ENCODE assay signal across 10 mouse cellular contexts in the genomic region with DNA sequence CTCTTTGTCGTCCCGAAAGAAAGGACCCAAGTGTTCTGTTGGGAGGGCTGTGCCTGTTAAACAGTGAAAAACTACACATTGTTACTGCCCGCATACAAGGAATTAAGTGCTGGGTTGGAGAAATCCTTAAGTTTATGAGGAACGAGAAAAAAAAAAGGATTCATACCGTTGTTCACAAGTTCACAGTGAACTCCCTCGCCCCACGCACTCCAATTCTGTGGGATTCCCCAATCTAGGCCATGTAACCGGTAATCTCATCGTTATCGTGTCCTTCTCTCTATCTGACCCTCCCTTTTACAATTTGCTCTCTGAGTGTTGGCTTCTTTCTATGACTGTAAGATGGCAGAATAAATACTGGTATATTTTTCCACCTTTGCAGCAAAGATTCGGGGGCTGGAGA. TPM values are rescaled to one million over a fixed set of nuclear protein-coding genes. Genes with fewer than 3 reads are reported as not detected.
DNase-seq lines count a peak whose midpoint lies in the region; ATAC-seq and TF ChIP-seq lines count a peak whose summit lies in the region.
"Had no signal": no experiment of that assay in that cellular context is flagged by ENCODE, and none has a peak within 500 bp of the region (broad histone marks: within the 10 kb centered on the region; RNA-seq: fewer than 3 reads in every experiment).

No protein-coding gene starts in this region.

- DNase-seq in heart, embryonic 10.5 days (ENCODE audit: low spot score): no peak
- DNase-seq in heart, adult 8-10 months (ENCODE audit: low spot score): no peak
- DNase-seq in spleen, adult 2 months (ENCODE audit: low read depth in 1 of 2, low spot score in 2 of 2): no peak
- DNase-seq in spleen, adult 18-20 months: no peak
- no peak for DNase-seq in liver, embryonic 11.5 days (ENCODE audit: low spot score)
- peak; percentile 54 for DNase-seq in testis, postnatal 14 days (ENCODE audit: low spot score)
- no peak for DNase-seq in urinary bladder, postnatal 10 days (ENCODE audit: low spot score)
- no peak for DNase-seq in frontal cortex, postnatal 25 days (ENCODE audit: low spot score in 2 of 2)

- H3K4me3 ChIP-seq in heart, embryonic 10.5 days: peak overlapping the region; percentile 78
- H3K4me3 ChIP-seq in spleen, adult 2 months (ENCODE audit: extremely low read depth, insufficient read depth, insufficient read length): 0 out of 2 replicates have a peak overlapping the region, but pooled peaks have one; percentile 62
- H3K4me3 ChIP-seq in liver, embryonic 11.5 days (ENCODE audit: low read depth, low read length): no peak overlapping the region

- TF ChIP-seq CTCF in spleen, adult 2 months (IDR thresholded peaks at IDR 0.05; ENCODE audit: extremely low read depth, insufficient read depth, insufficient read length, insufficient replicate concordance): no peak

- 2% methylated on average over 11 of the region's 11 CpGs for WGBS in heart, embryonic 10.5 days
- WGBS in spleen, adult 2 months: 15% methylated on average over 11 of the region's 11 CpGs
- 3% methylated on average over 11 of the region's 11 CpGs for WGBS in liver, embryonic 11.5 days

- H3K36me3 ChIP-seq in heart, embryonic 10.5 days: no peaks in the 10 kb centered on the region
- H3K36me3 ChIP-seq in spleen, adult 2 months (ENCODE audit: control insufficient read depth, insufficient read depth, low read length): no peaks in the 10 kb centered on the region
- no peaks in the 10 kb centered on the region for H3K36me3 ChIP-seq in liver, embryonic 11.5 days (ENCODE audit: control insufficient read depth, insufficient read depth, low read length)

- H3K9me3 ChIP-seq in heart, embryonic 10.5 days: no peaks in the 10 kb centered on the region
- no peaks in the 10 kb centered on the region for H3K9me3 ChIP-seq in liver, embryonic 11.5 days (ENCODE audit: control insufficient read depth, low read length)

- TF ChIP-seq POLR2A in spleen, adult 2 months (IDR thresholded peaks at IDR 0.05; ENCODE audit: low read depth, low read length): no peak

- peak overlapping the region; percentile 100 for H3K4me2 ChIP-seq in liver, embryonic 11.5 days

- H3K4me1 ChIP-seq in heart, embryonic 10.5 days: peaks cover 10% of the 10 kb centered on the region
- peaks cover 3% of the 10 kb centered on the region; the same call in 1 of the 2 replicates for H3K4me1 ChIP-seq in spleen, adult 2 months (ENCODE audit: control insufficient read depth, insufficient read depth, insufficient read length)
- peaks cover 4% of the 10 kb centered on the region; the same call in 1 of the 2 replicates for H3K4me1 ChIP-seq in liver, embryonic 11.5 days (replicated peaks; ENCODE audit: control insufficient read depth, insufficient read depth, low read length)

- ATAC-seq in liver, embryonic 11.5 days (replicated peaks; ENCODE audit: low FRiP score): no peak

- no peak overlapping the region for H3K9ac ChIP-seq in liver, embryonic 11.5 days (ENCODE audit: low read depth, low read length)

- H3K27ac ChIP-seq in heart, embryonic 10.5 days: no peak overlapping the region
- H3K27ac ChIP-seq in spleen, adult 2 months (ENCODE audit: insufficient read depth, low read length): no peak overlapping the region
- no peak overlapping the region for H3K27ac ChIP-seq in liver, embryonic 11.5 days (ENCODE audit: low read depth, low read length)

- H3K27me3 ChIP-seq in heart, embryonic 10.5 days (ENCODE audit: insufficient read depth, poor library complexity, severe bottlenecking): peaks cover 79% of the 10 kb centered on the region
- peaks cover 13% of the 10 kb centered on the region for H3K27me3 ChIP-seq in spleen, adult 2 months (ENCODE audit: control insufficient read depth, insufficient read depth, low read length)
- peaks cover 76% of the 10 kb centered on the region for H3K27me3 ChIP-seq in liver, embryonic 11.5 days (replicated peaks; ENCODE audit: control insufficient read depth, insufficient read depth, low read length)

RNA-seq across cellular contexts. Expression of a gene that starts 0.8 kb away (rescaled TPM):
- polyA plus RNA-seq in heart, embryonic 10.5 days (2016; fragmentation: Nextera tagmentation; extraction: Ambion mirVana): 1.5 and 1.9 TPM in 2 replicates
- 1 to 10 TPM in 1 of 4 experiments, under 1 TPM in 3; 0.50 to 1.9 (median 0.71) TPM for total RNA-seq in heart, adult 8-10 months (2022)
- 1.9 and 2.4 TPM in 2 replicates for polyA plus RNA-seq in spleen, adult 2 months (2012; rRNA removed)
- polyA plus RNA-seq in liver, embryonic 11.5 days (2014; fragmentation: Nextera tagmentation; extraction: Ambion mirVana): 0.30 and 0.71 TPM in 2 replicates
- total RNA-seq: hematopoietic stem cell, adult 5-6 weeks had no signal
- polyA plus RNA-seq: C2C12 had no signal

RNA-seq across cellular contexts. Expression of a gene that starts 15.5 kb away (rescaled TPM):
- polyA plus RNA-seq in heart, embryonic 10.5 days (2016; fragmentation: Nextera tagmentation; extraction: Ambion mirVana): not detected in 2 replicates
- total RNA-seq in heart, adult 8-10 months (2022): under 1 TPM in 2 of 4 experiments, not detected in 2; 0.32 to 0.62 TPM
- 2.5 and 3.6 TPM in 2 replicates for polyA plus RNA-seq in spleen, adult 2 months (2012; rRNA removed)
- polyA plus RNA-seq in liver, embryonic 11.5 days (2014; fragmentation: Nextera tagmentation; extraction: Ambion mirVana): not detected in 2 replicates
- total RNA-seq: hematopoietic stem cell, adult 5-6 weeks had no signal
- polyA plus RNA-seq: C2C12 had no signal
